Mouse (Mus musculus) left cerebral cortex, postnatal 25 days (tissue): ENCODE measurements around the gene Bcl9l. TPM values are rescaled to one million over a fixed set of nuclear protein-coding genes. Genes with fewer than 3 reads are reported as not detected.

Experiments
- DNase-seq, 2 experiments: peaks; one replicate each; pipeline ENCODE4 v3.0.0; 2022; ENCODE audit warnings: low spot score in 2 of 2, mixed read lengths in 1 of 2
- intact Hi-C: fragments of 180-260 bp; cut with DNase I; formaldehyde crosslinking; loops from one replicate; pipeline ENCODE4 v1.15.1; 2025
- total RNA-seq, 2 experiments: library from RNA; stranded (reverse); gene quantifications; 2 replicates each; pipeline ENCODE4 v1.2.3; 2021

Gene Bcl9l
- total RNA-seq, 2 experiments from 2014 or later, result 60.3 to 60.9 TPM

GRCm38 (mm10) chr9:44494863-44495809, 12.5 kb downstream of the Bcl9l start:
- DNase-seq, result peak; percentile 26 to 49
- intact Hi-C loops, result no loop called here

- intact Hi-C loops, result no loop called here
- no peak for DNase-seq
Observed at GRCm38 (mm10) chr9:44495810-44496344, 13.3 kb downstream of the Bcl9l start.

GRCm38 (mm10) chr9:44496803-44497461, 14.3 kb downstream of the Bcl9l start:
- no peak for DNase-seq
- intact Hi-C loops, result no loop called here

GRCm38 (mm10) chr9:44497624-44498377, 15.2 kb downstream of the Bcl9l start:
- no peak for DNase-seq
- intact Hi-C loops, result loop anchor here (1.0 kb wide), 1 partner anchor 16 kb away; the partner anchor contains the start of gene Bcl9l

- intact Hi-C loops, result loop anchor here (1.0 kb wide), 1 partner anchor 16 kb away; the partner anchor contains the start of gene Bcl9l
- peak; percentile 60 to 69 for DNase-seq
Observed at GRCm38 (mm10) chr9:44498421-44499355, 16.1 kb downstream of the Bcl9l start.

- intact Hi-C loops, result no loop called here
- no peak for DNase-seq
Observed at GRCm38 (mm10) chr9:44499356-44500162, 16.9 kb downstream of the Bcl9l start.

GRCm38 (mm10) chr9:44500163-44500533, 17.5 kb downstream of the Bcl9l start:
- intact Hi-C loops, result no loop called here
- DNase-seq, result no peak

GRCm38 (mm10) chr9:44500638-44501175, 18.1 kb downstream of the Bcl9l start:
- no peak for DNase-seq
- intact Hi-C loops, result no loop called here

- intact Hi-C loops, result no loop called here
- DNase-seq, result no peak
Observed at GRCm38 (mm10) chr9:44501206-44501879, 18.7 kb downstream of the Bcl9l start.

- peak; percentile 84 for DNase-seq
- intact Hi-C loops, result loop anchor here (1.0 kb wide), 1 partner anchor 48 kb away; the partner anchor contains the start of gene Upk2
Observed at GRCm38 (mm10) chr9:44502006-44502405, 19.4 kb downstream of the Bcl9l start.

GRCm38 (mm10) chr9:44504893-44505823, 22.5 kb downstream of the Bcl9l start:
- intact Hi-C loops, result no loop called here
- DNase-seq, result no peak

- intact Hi-C loops, result no loop called here
- DNase-seq, result no peak
Observed at GRCm38 (mm10) chr9:44505824-44506467, 23.3 kb downstream of the Bcl9l start.

GRCm38 (mm10) chr9:44506566-44506965, 23.9 kb downstream of the Bcl9l start:
- intact Hi-C loops, result no loop called here
- DNase-seq, result no peak

GRCm38 (mm10) chr9:44507345-44507744, 24.7 kb downstream of the Bcl9l start:
- no peak for DNase-seq

GRCm38 (mm10) chr9:44508124-44508619, 25.5 kb downstream of the Bcl9l start:
- no peak for DNase-seq
- intact Hi-C loops, result no loop called here

More at GRCm38 (mm10) chr9:44507345-44507744, 24.7 kb downstream of the Bcl9l start:
- intact Hi-C loops, result no loop called here
